Mouse (Mus musculus): ENCODE measurements at regions not wholly inside any gene's neighbourhood (a gene's known extent, or its start where the extent isn't known, plus 50 kb on each side); places are given as distances from the start of the nearest gene placed in this dataset.

GRCm38 (mm10) chr3:80543783-80544182 is 258.9 kb downstream of the Gria2 start:
- TF ChIP-seq CTCF (IDR thresholded peaks at IDR 0.05; ENCODE audit: borderline replicate concordance, extremely low read depth, insufficient read depth, insufficient read length) (no peak), POLR2A (IDR thresholded peaks at IDR 0.05; ENCODE audit: borderline replicate concordance, extremely low read depth, insufficient read depth, insufficient read length, poor library complexity, severe bottlenecking) (no peak)

Measured in brain, embryonic 14.5 days (tissue).